Mouse (Mus musculus) liver, embryonic 18 days (tissue): Measurements from ENCODE around the gene Dctpp1. TPM values are rescaled to one million over a fixed set of nuclear protein-coding genes. Genes with fewer than 3 reads are reported as not detected.

Source experiments
- polyA plus RNA-seq: library from polyadenylated mRNA; depleted of rRNA; stranded (reverse); fragments of >200 nt; gene quantifications from 2 replicates; pipeline ENCODE4 v1.2.3, GENCODE M21; 2012; rRNA removed

The Dctpp1 gene
- polyA plus RNA-seq, result 52.9 and 73.0 TPM in 2 replicates

DNA sequence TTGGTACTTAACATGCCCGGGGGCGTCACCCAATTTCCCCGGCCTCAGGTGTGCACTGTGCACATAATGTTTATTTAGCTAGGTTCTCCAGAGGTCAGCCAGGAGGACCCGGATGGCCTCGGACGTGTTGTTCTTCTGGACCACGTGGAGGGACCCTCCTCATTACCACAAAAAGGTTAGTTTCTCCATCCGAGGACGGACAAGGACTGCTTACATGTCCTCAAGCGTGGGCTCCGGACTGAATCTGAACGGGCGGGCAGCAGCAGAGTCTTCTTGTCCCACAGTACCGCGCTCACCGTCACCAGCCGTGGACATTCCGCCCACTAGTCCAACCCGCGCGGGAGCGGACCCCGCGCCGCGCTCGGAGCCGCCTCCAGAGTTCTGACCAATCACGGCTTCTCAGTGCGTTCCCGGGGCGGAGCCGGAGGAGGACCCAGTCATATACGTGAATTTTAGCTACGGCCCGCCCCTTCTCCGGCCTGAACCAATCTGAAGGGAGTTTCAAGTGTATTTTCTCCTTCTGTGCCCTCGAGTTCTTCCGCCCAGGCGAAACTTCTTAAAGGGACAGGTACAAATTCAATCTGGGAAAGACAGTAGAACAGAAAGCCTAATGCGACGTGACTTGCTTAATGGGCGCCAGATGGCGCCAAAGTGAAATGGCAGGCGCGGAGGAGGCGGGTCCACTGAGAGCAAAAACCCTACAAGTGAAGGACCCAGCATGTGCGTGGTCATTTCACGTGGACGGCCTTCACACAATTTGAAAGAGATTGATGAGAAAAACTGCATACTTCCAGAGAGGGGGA is at the start of gene Dctpp1:
Gene Dctpp1 (minus strand): TSS at position 401 of the 803 bp plus-strand sequence.

DNA sequence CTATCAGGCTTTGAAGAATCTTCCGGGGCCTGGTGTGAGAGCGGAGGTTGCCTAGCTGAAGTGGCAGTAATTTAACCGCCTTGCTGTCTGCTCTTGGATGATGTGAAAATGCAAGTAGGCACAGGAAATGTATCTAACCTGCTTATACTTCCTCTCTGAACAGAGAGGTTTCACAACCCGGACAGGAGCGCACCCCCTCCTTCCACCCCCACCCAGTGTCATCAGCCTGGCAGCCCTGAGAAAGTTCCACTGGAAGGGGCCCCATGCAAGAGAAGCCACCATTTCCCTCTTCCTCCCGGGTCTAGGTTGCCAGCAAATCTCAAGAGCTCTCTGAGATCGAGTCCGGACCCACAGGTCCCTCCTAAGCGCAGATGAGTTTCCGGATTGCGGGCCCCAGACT is 35.6 kb upstream of the Dctpp1 start, which contains the start of gene Itgal:
Gene Itgal (plus strand): TSS at position 163 of the 400 bp plus-strand sequence.

GRCm38 (mm10) chr7:127273925-127274789 is 13.6 kb upstream of the Dctpp1 start, which contains the start of gene Sephs2:
Gene Sephs2, minus strand, starts transcription at chr7:127274055.

DNA sequence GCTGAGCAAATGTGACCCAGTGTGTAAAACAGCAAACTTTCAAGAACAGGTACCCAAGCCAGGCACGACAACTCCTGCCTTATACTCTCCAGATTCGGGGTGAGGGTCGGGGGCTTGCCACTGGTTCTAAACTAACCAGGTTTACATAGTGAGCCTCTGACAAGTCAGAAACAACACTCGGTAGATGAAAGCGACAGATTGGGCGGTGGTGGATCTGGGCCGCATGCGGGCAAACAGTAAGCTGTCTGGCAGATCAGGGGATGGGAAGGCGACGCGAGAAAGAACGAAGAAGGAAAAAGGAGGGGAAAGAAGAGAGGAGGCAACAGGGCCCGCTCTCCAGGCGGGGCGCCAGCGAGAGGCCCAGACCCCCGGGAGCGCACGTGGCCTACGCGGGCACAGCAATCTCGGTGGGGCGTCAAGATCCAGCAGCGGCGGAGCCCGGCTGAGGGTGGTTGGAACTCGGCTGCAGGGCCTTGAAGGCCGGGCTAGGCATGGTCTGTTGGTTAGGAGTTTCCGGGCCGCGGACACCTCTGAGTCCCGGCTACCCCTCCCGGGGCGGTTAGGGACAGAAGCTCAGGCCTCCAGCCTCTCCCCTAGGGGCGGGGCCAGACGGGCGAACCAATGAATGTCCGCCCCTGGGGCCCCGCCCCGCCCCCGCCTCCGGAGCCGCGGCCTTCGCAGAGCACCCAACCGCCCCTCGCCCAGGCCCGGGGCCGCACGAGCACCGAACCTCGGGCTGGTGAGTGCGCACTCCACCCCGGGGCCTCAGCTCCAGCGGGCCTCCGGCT is 16.4 kb downstream of the Dctpp1 start, which contains the start of gene Zfp771:
Gene Zfp771 (plus strand): TSS at position 405 of the 788 bp plus-strand sequence.

GRCm38 (mm10) chr7:127232622-127233367 is 27.7 kb downstream of the Dctpp1 start, which contains the start of the genes Zfp553 and Sept1:
Gene Zfp553, plus strand, starts transcription at chr7:127233061.
Gene Sept1, minus strand, starts transcription at chr7:127233130.

GRCm38 (mm10) chr7:127208553-127209438 is 51.7 kb downstream of the Dctpp1 start, which contains the start of gene Mylpf:
Gene Mylpf, plus strand, starts transcription at chr7:127208890.

GRCm38 (mm10) chr7:127208295-127208552 is 52.3 kb downstream of the Dctpp1 start, which contains the start of gene Tbc1d10b:
Gene Tbc1d10b, minus strand, starts transcription at chr7:127208468.

Other genes starting within 250 kb of the Dctpp1 start
- gene Mvp, start 246.1 kb downstream of the Dctpp1 start, polyA plus RNA-seq, result 7.8 and 7.9 TPM in 2 replicates
- gene Pagr1b, start 244.2 kb downstream of the Dctpp1 start, polyA plus RNA-seq, result 0.34 and 0.50 TPM in 2 replicates
- gene Pagr1a, start 243.4 kb downstream of the Dctpp1 start, polyA plus RNA-seq, result 4.9 and 5.2 TPM in 2 replicates
- gene Gm42742, start 239.6 kb downstream of the Dctpp1 start, polyA plus RNA-seq, result 13.2 and 14.1 TPM in 2 replicates
- gene Prrt2, start 239.5 kb downstream of the Dctpp1 start, polyA plus RNA-seq, result 0.04 and 0.45 TPM in 2 replicates
- 55.9 and 64.1 TPM in 2 replicates for gene Maz, start 233.7 kb downstream of the Dctpp1 start, polyA plus RNA-seq
- 28.1 and 30.9 TPM in 2 replicates for gene Kif22, start 218.2 kb downstream of the Dctpp1 start, polyA plus RNA-seq
- 0.16 and 0.40 TPM in 2 replicates for gene Zg16, start 173.4 kb downstream of the Dctpp1 start, polyA plus RNA-seq
- gene AI467606, start 169.3 kb downstream of the Dctpp1 start, polyA plus RNA-seq, result 7.9 and 8.3 TPM in 2 replicates
- 117 and 124 TPM in 2 replicates for gene Qprt, start 138.5 kb downstream of the Dctpp1 start, polyA plus RNA-seq
- gene Spn, start 122.9 kb downstream of the Dctpp1 start, polyA plus RNA-seq, result 6.8 and 8.5 TPM in 2 replicates
- 20.8 and 22.2 TPM in 2 replicates for gene Cd2bp2, start 64.7 kb downstream of the Dctpp1 start, polyA plus RNA-seq
- 11.9 and 12.6 TPM in 2 replicates for gene Tbc1d10b, start 52.2 kb downstream of the Dctpp1 start, polyA plus RNA-seq
- 8.3 and 12.1 TPM in 2 replicates for gene Mylpf, start 51.8 kb downstream of the Dctpp1 start, polyA plus RNA-seq
- 2.8 and 2.9 TPM in 2 replicates for gene Zfp553, start 27.6 kb downstream of the Dctpp1 start, polyA plus RNA-seq
- 21.1 and 21.7 TPM in 2 replicates for gene Sept1, start 27.6 kb downstream of the Dctpp1 start, polyA plus RNA-seq
- 20.6 and 24.9 TPM in 2 replicates for gene Zfp771, start 16.4 kb downstream of the Dctpp1 start, polyA plus RNA-seq
- gene Sephs2, start 13.3 kb upstream of the Dctpp1 start, polyA plus RNA-seq, result 153 and 165 TPM in 2 replicates
- gene Itgal, start 35.6 kb upstream of the Dctpp1 start, polyA plus RNA-seq, result 9.1 and 10.0 TPM in 2 replicates
- gene Zfp768, start 84.9 kb upstream of the Dctpp1 start, polyA plus RNA-seq, result 8.5 and 9.3 TPM in 2 replicates
- gene Zfp747, start 115.3 kb upstream of the Dctpp1 start, polyA plus RNA-seq, result 2.2 and 2.4 TPM in 2 replicates
- gene 9130019O22Rik, start 126.5 kb upstream of the Dctpp1 start, polyA plus RNA-seq, result 1.00 and 1.1 TPM in 2 replicates
- gene E430018J23Rik, start 132.9 kb upstream of the Dctpp1 start, polyA plus RNA-seq, result 2.7 TPM in 2 replicates
- 1.7 and 1.8 TPM in 2 replicates for gene Zfp764, start 146.1 kb upstream of the Dctpp1 start, polyA plus RNA-seq
- gene Zfp688, start 161.4 kb upstream of the Dctpp1 start, polyA plus RNA-seq, result 5.6 and 5.8 TPM in 2 replicates
- gene Zfp689, start 188.4 kb upstream of the Dctpp1 start, polyA plus RNA-seq, result 1.3 and 1.5 TPM in 2 replicates
- 20.0 and 23.0 TPM in 2 replicates for gene Prr14, start 198.9 kb upstream of the Dctpp1 start, polyA plus RNA-seq
- gene Fbrs, start 218.5 kb upstream of the Dctpp1 start, polyA plus RNA-seq, result 6.4 and 7.1 TPM in 2 replicates